Mouse (Mus musculus): ENCODE data around the gene Shc3. TPM values are rescaled to one million over a fixed set of nuclear protein-coding genes. Genes with fewer than 3 reads are reported as not detected.
A peak's percentile ranks its signal among the peaks of the same experiment; 100 is the strongest.

Shc3 gene
- total RNA-seq, 2 experiments from 2014 or later, result 3.0 to 4.1 TPM

GRCm38 (mm10) chr13:51480341-51481011, 88.7 kb downstream of the Shc3 start:
- DNase-seq, result no peak

- peak; percentile 10 for DNase-seq
These were observed 89.4 kb downstream of the Shc3 start for GRCm38 (mm10) chr13:51479826-51480225.

GRCm38 (mm10) chr13:51476991-51477390, 92.2 kb downstream of the Shc3 start:
- DNase-seq, result no peak

GRCm38 (mm10) chr13:51468697-51469250, 100.4 kb downstream of the Shc3 start:
- no peak for DNase-seq

- DNase-seq, result no peak
These were observed 102.9 kb downstream of the Shc3 start for GRCm38 (mm10) chr13:51466117-51466841.

- no peak for DNase-seq
These were observed 104.9 kb downstream of the Shc3 start for GRCm38 (mm10) chr13:51464294-51464693.

- no peak for DNase-seq
These were observed 112.9 kb downstream of the Shc3 start for GRCm38 (mm10) chr13:51456190-51456878.

- DNase-seq, result no peak
These were observed 122.7 kb downstream of the Shc3 start for GRCm38 (mm10) chr13:51446550-51446949.

- no peak for DNase-seq
These were observed 126.3 kb downstream of the Shc3 start for GRCm38 (mm10) chr13:51442922-51443321.

GRCm38 (mm10) chr13:51437105-51438085, 131.8 kb downstream of the Shc3 start:
- no peak for DNase-seq

- DNase-seq, result no peak
These were observed 134.1 kb downstream of the Shc3 start for GRCm38 (mm10) chr13:51435146-51435545.

- no peak for DNase-seq
These were observed 134.8 kb downstream of the Shc3 start for GRCm38 (mm10) chr13:51434460-51434859.

- DNase-seq, result no peak
These were observed 135.8 kb downstream of the Shc3 start for GRCm38 (mm10) chr13:51433371-51433770.

- no peak for DNase-seq
These were observed 143.4 kb downstream of the Shc3 start for GRCm38 (mm10) chr13:51425662-51426443.

- peak; percentile 79 for DNase-seq
These were observed 144.6 kb downstream of the Shc3 start for GRCm38 (mm10) chr13:51424647-51425046.

GRCm38 (mm10) chr13:51423647-51424046, 145.6 kb downstream of the Shc3 start:
- DNase-seq, result no peak

GRCm38 (mm10) chr13:51420861-51421260, 148.4 kb downstream of the Shc3 start:
- no peak for DNase-seq

- DNase-seq, result no peak
These were observed 149.7 kb downstream of the Shc3 start for GRCm38 (mm10) chr13:51419501-51419900.

- no peak for DNase-seq
These were observed 150.2 kb downstream of the Shc3 start for GRCm38 (mm10) chr13:51418942-51419451.

- DNase-seq, result peak; percentile 97
These were observed 150.8 kb downstream of the Shc3 start for GRCm38 (mm10) chr13:51418268-51418941.

Data from gastrocnemius, postnatal 10 days (tissue).